Mouse (Mus musculus): ENCODE data around the gene Magi2.

DNA sequence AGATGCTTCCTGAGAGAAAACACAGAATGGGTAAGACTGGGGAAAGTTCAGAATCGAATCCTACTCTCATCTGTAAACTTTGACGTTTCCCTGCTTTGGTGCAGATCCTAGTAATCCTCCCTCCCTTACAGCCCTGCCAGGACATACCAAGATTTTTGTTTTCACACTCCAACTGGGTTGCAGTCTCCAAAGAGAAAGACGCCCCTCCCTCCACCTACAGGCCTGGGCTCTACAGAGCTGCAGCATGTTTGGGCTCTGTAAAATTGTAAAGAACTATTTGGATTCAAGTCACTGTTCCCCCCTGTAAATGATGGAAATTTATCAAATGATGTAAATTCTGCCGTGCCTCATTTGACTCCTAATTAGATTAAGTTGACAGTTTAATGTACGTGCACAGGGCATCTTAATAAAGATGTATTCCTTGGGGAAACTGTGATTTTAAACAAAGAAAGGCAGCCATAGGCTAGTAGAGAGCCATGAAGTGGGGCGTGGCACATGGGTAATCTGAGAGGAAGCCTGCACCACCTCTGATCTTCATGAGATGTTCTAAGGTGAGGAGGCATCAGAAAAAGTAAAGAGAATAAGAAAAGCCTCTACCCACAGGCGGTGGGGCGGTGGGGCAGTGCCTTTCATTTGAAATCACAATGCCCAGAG, 1310.7 kb downstream of the Magi2 start:
- TF ChIP-seq CTCF (IDR thresholded peaks at IDR 0.05; ENCODE audit: extremely low read depth, insufficient read depth, low read length) (no peak), POLR2A (IDR thresholded peaks at IDR 0.05; ENCODE audit: extremely low read depth, insufficient read depth, low read length) (no peak)
